Mouse (Mus musculus) megakaryocyte, embryonic 14.5 days (primary cell): ENCODE data around the gene Gls2.

Experiments used
- FLI1 ChIP-seq: IDR thresholded peaks from 2 replicates; pipeline ENCODE4 v1.6.1; 2012; ENCODE audit warnings: low read length, inconsistent platforms, mixed read lengths
- GATA1 ChIP-seq: IDR thresholded peaks from 3 replicates; pipeline ENCODE4 v1.6.1; 2012; ENCODE audit warnings: mixed read lengths, low read length, inconsistent platforms, borderline replicate concordance

GRCm38 (mm10) chr10:128232420-128232985, 38.2 kb downstream of the Gls2 start:
- TF ChIP-seq GATA1 (no peak), FLI1 (no peak)
